8 mouse cellular contexts compared by ENCODE assay signal in genomic region chr5:32713703-32714467, GRCm38 (mm10).
DNase-seq lines count a peak whose midpoint lies in the region; ATAC-seq and TF ChIP-seq lines count a peak whose summit lies in the region.

No protein-coding gene starts in this region.

- peak; percentile 86 for TF ChIP-seq EP300 in lung, postnatal 0 days (IDR thresholded peaks at IDR 0.05)

- WGBS in hindbrain, embryonic 10.5 days: under 1% methylated on average over 55 of the region's 55 CpGs
- WGBS in lung, postnatal 0 days: under 1% methylated on average over 55 of the region's 55 CpGs

- ATAC-seq in frontal cortex, adult (ENCODE audit: low TSS enrichment): peak; percentile 100
- peak; percentile 99 for ATAC-seq in lung, postnatal 0 days

- DNase-seq in MN1 (ENCODE audit: low spot score): peak; percentile 99
- peak; percentile 98 for DNase-seq in cerebellum, adult 9-10 months
- peak; percentile 93 for DNase-seq in hindbrain, embryonic 10.5 days (ENCODE audit: low spot score)
- DNase-seq in layer of hippocampus, adult 9-11 months: peak; percentile 98
- DNase-seq in lung, postnatal 0 days (ENCODE audit: low spot score): peak; percentile 100
- DNase-seq in ovary, postnatal 14 days (ENCODE audit: low spot score): peak; percentile 89
- DNase-seq in thymus, postnatal 14 days: peak; percentile 89

- peak overlapping the region; percentile 66 for H3K4me3 ChIP-seq in hindbrain, embryonic 10.5 days
- peak overlapping the region; percentile 68 for H3K4me3 ChIP-seq in lung, postnatal 0 days (ENCODE audit: low read depth, low read length)

- peak; percentile 87 for TF ChIP-seq CTCF in lung, postnatal 0 days (IDR thresholded peaks at IDR 0.05)

- peak overlapping the region; percentile 79 for H3K9ac ChIP-seq in lung, postnatal 0 days (replicated peaks; ENCODE audit: low read depth)

- H3K9me3 ChIP-seq in hindbrain, embryonic 10.5 days: no peaks in the 10 kb centered on the region
- no peaks in the 10 kb centered on the region for H3K9me3 ChIP-seq in lung, postnatal 0 days (ENCODE audit: low read length)

- H3K27ac ChIP-seq in hindbrain, embryonic 10.5 days: peak overlapping the region; percentile 87
- H3K27ac ChIP-seq in lung, postnatal 0 days (ENCODE audit: low read length): peak overlapping the region; percentile 95

- H3K36me3 ChIP-seq in hindbrain, embryonic 10.5 days: no peaks in the 10 kb centered on the region
- H3K36me3 ChIP-seq in lung, postnatal 0 days (ENCODE audit: insufficient read depth, low read length): no peaks in the 10 kb centered on the region

- no peaks in the 10 kb centered on the region for H3K27me3 ChIP-seq in hindbrain, embryonic 10.5 days (ENCODE audit: insufficient read depth, poor library complexity, severe bottlenecking)
- no peaks in the 10 kb centered on the region for H3K27me3 ChIP-seq in lung, postnatal 0 days (replicated peaks; ENCODE audit: insufficient read depth, low read length)

- H3K4me1 ChIP-seq in hindbrain, embryonic 10.5 days (replicated peaks): peaks cover 7% of the 10 kb centered on the region
- peaks cover 3% of the 10 kb centered on the region; the same call in 1 of the 2 replicates for H3K4me1 ChIP-seq in lung, postnatal 0 days (ENCODE audit: insufficient read depth, low read depth, low read length)

- H3K4me2 ChIP-seq in lung, postnatal 0 days (replicated peaks; ENCODE audit: low read depth, low read length): peak overlapping the region; percentile 72

Comparison
In these comparisons a context has a peak if more than half of its experiments do, and no peak if none do; other contexts are left out.
1. Peak in every context shown above with its lines: DNase-seq, ATAC-seq, H3K4me3 ChIP-seq and H3K27ac ChIP-seq.